Mouse (Mus musculus): ENCODE measurements around the gene Fam126a.

Fam126a gene

DNA sequence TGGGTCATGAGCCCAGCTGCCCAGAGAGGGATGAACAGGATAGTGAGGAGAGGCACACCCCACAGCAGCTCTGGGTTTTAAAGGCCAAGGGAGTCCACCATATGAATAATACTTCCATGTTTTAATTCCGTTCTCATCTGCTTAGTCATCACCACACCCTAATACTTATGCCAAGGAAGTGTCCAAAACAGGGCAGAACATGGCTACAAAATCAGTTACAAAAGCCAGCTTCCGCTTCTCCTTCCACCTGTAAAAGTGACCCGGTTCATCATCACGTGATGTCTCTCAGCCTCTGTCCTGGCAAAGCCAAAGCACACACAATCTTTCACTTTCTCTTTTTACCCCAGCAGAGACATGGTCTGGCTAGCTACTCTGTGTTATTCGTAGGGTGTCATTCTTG is 8.9 kb upstream of the Fam126a start:
- DNase-seq: peak in 1 of 2 experiments; percentile 24

DNA sequence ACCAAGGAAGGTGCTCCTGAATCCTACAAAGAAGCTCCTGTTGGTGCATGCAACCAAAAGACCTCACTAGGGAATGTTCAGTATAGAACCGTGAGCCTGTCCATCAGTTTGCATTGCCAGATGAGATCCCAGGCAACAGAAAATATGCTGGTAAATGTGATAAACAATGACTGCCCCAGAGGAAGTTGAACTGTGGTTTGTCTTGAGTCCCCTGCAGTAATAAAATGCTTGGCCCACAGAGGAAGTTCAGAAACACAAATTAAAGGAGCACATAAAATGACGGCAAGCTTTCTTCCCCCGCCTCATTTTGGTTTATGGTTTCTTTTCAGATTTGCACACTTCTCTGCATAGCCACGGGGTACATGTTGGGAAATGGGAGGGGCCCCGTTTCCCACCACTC is 8.3 kb upstream of the Fam126a start:
- DNase-seq: no peak

DNA sequence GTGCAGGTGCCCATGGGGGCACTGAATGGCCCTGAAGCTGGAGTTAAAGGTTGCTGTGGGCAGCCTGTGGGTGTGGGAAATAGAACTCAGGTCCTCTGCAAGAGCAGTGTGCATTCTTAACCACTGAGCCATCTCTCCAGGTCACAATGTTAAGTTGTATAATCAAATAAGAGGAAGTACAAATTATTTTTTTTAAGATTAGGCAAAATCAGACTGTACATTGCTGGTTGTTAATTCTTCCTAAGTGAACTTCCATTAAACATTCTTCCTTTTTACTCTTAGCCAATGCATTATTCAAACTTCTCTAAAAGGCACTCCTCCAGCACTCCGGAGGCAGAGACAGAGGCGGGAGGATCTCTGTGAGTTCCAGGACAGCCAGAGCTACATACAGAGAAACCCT is 7.7 kb upstream of the Fam126a start:
- no peak for DNase-seq

DNA sequence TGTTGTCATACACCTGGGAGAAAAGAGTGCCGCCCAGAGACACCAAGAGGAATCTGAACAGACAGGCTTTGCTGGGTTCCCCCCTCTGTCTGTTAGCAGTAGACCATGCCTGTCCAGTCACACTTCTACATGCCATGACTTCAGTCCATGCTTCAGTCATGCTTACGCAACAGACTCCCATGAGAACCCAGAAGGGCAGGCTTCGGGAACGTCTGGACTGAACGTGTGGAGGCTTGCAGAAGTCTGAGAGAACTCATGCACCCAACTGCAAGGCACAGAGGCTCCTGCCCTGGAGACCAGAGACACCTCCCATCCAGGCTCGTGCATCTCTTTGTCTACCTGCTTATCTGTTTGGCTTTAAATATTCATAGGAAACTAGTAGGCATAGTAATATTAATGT is 6.2 kb upstream of the Fam126a start:
- DNase-seq: no peak

DNA sequence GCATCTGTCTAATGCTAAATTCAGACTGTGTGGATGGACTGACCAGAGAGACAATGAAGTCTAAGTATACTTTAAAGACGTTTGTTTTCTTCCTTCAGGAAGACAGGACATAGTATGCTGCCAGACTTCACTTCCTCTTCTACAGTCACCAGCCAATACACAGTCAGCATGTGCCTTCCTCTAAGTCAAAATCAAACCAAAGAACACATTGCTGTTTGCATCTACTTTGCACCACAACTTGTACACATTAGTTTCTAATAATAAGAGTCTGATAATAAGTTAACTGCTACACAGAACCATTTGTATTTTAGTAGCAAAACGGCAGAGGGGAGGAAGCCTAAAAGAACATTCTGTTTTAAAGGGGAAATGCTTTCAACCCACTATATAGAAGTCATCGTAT is 4.5 kb upstream of the Fam126a start:
- no peak for DNase-seq

DNA sequence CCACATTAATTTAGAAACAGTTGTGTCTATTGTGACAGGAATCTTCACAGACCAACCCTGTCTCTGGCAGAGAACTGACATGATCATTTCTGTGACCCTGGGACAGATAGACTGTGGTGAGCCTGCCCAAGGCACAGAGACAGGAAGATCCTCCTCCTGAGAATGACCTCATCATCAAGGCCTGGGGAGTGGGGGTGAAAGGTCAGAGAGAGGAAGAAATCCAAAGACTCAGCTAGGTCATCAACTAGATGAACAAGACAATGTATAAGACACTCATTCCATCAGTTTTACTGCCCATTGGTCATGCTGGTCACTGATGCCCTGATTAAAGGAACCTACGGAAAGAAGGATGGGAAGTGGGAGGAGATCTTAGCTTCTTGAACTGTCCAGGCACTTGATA is 3.6 kb upstream of the Fam126a start:
- DNase-seq: no peak

DNA sequence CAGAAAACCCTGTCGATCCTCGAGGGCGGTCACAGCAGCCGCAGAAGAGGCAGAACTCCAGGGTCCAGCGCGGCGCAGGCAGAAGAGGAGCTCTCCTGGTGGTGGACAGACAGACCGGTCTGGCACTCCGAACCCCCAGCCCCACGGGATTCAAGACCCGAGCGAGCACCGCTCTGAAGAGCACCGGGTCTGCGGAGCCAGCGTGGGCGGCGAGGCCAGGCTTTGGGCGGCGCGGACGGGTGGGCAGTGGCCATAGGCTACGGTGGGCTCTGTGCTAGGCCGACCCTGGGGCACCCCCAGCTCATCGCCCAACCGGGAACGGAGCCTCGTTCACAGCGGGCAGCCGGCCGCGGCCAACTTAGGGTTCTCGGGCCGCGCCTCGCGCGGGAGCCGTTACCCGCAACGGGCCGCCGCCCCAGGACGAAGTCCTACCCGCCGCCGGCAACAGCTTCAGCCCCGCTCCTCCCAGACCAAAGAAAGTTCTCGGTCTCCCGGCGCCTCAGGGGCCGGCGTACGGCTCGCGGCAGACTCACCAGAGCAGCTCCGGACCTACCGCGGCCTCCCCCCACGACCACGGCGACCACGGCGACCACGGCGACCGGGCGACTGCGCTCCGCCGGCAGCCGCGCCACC is 428 bp downstream of the Fam126a start:
- DNase-seq: peak in 1 of 2 experiments; percentile 18

DNA sequence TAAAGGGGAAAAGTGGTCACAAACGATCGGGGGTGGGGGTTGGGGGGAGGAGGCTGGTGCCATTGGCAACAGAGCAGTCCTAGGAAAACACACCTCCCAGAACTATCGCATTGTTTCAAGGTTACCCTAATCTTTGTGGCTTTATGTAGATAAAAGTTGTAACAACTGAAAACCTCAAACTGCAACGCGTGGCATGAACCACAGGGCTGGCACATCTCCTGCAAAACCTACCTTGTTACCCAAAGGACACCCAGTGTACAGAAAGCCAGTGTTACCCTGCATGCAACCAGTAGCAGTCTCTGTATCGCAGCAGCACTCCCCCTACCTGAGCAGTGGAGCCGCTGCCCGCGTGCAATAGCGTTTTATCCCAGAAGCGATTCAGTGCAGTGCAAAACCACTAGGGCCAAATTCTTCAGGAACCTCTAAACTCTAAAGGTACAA is 1.1 kb downstream of the Fam126a start:
- peak; percentile 52 to 64 for DNase-seq

DNA sequence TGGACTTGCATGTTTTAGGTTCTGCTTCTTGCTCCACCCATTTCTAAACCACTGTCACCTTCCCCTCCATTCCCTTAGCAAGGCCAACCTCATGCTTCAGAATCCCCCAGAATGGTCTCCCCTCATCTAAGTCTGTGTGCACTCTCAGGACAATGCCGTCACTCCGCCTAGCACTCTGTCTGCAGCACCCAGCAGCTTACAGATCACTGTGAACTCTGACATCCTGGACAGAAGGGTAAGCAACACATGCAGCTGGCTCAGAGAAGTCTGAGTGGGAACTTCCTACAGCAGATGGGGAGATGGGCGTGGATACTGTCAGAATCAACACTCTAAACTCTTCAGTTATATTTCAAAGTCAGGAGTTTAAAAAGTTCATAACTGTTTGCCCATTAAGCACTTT is 5.5 kb downstream of the Fam126a start:
- DNase-seq: no peak

DNA sequence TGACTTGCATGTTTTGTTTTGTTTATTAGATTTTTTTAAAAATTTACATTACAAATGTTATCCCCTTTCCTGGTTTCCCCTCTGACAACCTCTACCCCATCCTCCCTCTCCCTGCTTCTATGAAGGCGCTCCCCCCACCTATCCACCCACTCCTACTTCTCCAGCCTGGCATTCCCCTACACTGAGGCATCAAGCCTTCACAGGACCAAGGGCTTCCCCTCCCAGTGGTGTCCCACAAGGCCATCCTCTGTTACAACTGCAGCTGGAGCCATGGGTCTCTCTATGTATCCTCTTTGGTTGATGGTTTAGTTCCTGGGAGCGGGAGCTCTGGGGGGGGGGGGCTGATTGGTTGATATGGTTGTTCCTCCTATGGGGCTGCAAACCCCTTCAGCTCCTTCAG is 7.3 kb downstream of the Fam126a start:
- no peak for DNase-seq

DNA sequence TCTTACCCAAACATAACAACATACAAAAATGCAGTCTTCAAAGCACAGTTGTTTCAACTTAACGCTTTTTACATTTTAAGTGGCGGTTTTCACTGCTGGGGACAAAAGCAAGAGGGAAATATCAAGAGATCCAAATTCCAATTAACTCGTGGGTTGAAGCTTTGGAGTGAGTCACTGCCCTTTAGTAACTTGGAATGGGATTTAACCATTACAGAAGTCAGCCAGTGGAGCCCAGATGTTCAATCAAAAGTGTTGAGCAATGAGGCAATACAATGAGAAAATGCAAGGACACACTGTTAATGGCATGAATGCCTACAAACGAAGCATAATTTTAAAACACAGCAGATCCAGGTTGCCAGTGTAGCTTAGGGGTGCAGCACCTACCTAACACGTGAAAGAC is 8.8 kb downstream of the Fam126a start:
- DNase-seq: no peak

DNA sequence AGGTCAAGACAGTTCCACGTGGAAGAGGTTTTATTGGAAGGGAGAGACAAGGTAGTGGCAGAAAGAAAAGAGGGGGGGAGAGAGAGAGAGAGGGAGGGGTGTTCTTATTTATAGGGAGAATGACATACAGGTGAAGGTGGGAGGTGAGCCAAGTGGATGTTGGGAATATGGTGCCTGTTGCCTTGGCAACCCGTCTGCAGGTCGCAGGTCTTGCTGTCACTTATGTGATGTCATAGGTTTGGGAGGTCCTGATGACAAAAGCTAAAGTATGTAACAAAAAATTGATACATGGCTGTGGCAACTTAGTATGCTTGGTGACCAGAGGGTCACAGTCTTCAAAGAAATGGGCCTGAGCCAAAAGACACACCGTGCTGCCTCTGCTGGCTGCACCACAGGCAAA is 10.1 kb downstream of the Fam126a start:
- DNase-seq: no peak

DNA sequence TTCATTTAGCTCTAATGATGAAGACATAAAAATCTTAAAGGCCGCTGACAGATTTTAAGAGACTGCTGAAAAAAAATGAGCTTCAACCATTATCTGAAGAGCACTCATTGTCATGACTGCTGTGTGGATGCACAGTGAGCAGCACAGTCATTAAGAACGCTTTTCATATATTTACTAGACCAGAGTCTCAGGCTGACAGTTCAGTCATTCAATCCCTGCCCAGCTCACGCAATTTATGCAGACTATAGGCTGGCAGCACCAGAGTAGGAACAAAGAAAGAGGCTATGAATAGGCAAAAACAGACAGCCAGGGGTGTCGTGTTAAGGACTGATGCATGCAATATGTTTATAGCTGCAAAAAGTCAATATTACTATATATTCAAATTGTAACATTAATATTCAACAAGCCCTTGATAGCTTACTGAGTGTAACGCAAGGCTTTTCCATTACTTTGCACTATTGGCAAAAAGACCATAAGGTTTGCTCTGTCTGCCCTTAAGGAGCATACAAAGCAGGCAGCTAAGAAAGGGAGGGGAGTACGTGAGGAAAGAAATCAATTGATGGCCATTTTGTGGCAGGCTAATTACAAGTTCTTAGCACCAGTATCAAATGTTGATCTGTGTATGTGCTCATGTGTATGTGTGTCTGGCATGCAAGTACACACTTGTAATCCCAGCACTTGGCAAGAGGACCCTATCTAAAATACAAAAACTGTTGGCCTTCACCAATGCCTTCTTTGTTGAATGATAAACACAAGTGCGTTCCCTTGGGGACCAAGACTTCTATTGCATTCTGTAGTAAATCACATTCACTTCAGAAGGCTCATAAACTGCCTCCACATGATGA is 10.9 kb downstream of the Fam126a start:
- DNase-seq: no peak

DNA sequence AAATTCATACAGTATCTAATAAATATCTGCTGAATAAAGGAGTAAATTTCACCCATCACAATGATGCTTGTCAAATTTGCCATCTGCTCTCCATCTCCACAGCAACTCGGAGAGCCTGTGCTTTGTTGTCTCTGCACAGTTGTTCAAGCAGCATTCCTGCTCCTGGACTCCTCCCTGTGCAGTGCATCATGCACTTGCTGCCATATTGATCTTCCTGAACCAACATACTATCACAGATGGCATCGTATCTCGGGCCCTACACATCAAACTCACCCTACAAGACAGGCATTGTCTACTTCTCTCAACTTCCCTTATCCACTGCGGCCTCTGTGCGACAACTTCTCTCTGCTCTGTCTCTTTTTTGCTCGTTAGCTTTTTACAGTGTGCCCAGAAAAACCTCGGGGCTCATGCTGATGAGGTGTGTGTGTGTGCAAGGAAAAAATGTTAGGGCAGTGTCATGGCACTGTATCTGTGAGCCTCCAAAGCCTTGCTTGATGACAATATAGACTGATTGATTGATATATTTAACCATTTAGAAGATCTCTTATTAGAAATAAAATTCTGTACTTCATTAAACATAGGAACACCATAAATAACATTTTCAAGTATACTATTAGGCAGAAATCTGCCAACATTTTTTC is 11.7 kb downstream of the Fam126a start:
- DNase-seq: no peak

DNA sequence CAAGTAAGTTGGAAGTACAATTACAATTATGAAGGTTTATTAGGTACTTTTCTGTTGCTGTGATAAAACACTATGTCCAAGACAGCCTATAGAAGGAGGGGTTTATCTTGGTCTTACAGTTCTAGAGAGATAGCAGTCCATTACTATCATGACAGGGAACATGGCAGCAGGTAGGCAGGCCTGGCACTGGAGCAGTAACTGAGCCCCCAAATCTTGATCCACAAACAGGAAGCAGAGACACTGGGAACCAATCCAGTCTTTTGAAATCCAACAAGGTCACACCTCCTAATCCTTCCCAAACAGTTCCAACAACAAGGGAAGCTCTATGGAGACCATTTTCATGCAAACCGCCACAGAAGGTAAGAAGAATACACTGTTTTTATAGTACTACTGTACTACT is 13.6 kb downstream of the Fam126a start:
- DNase-seq: no peak

DNA sequence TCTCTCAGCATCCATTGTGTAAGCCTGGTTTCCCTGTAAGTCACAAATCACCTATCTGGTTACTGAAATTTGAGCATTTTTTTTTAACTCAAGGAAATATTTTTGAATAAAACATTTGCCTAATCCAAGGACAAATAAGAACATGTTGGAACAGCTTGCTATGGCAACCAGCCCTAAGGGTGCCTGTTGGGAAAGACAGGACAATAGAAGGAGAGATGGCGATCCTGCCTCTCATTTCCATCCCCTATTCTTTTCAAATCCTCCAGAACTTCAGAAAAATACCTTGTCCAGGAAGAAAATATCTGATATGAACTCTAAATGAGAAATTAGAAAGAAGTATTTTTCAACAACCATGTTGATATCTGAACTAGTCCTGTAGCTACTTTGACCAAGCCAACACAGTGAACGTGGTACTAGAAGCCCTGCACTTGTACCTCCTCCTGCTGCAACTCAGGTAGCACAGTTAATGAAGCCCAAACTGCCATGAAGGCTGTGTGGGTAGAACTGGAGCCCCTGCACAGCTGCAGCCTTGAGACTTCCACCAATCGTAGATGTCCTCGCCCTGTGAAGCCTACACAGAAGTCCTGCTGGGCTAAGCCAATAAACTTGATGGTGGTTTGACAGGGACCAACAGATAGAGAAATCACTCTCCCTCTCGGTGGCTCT is 17.0 kb downstream of the Fam126a start:
- no peak for DNase-seq

DNA sequence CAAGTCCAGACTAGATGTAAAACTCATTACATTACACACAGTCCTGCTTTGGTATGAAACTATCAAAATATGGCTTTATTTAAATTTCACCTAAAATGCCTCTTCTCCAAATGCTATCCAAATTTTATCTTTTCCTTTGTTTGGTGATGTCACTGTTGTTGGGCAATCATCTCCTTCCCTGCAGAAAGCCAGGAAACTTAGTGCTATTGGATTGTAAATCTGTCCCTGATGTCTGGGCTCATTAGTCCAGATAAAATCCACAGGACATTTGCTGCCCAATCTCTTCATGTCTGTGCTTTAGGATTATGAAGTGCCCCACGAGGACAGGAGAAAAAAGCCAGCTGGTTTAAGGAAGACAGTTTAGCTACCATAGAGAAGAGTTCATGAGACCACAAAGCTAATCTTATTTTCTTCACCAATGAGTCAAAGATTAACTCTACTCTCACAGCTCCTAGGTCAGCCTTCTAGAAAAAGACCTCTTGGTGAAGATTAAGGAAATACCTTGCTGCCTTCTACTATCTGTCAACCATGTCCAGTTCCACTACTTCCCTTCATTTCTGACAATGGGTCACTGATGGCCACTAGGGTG is 31.3 kb downstream of the Fam126a start:
- DNase-seq: peak; percentile 10 to 48

DNA sequence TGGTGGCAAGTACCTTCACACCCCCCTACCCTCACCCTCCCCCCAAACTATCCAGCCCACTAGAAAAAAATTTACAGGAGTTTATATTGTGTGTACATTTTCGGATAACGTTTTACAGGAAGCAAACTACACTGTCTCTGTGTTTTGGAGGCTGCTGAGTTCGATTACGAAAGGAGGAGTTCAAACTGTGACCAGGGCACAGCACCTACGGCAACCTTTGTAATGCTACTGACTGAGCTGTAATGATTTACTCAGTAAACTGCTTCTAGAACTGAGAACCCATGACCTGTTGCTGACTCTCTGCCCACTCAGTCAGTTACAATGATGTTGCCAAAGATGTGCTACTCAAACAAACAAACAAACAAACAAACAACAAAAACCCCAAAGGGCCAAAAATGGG is 34.5 kb downstream of the Fam126a start:
- peak; percentile 60 to 79 for DNase-seq

DNA sequence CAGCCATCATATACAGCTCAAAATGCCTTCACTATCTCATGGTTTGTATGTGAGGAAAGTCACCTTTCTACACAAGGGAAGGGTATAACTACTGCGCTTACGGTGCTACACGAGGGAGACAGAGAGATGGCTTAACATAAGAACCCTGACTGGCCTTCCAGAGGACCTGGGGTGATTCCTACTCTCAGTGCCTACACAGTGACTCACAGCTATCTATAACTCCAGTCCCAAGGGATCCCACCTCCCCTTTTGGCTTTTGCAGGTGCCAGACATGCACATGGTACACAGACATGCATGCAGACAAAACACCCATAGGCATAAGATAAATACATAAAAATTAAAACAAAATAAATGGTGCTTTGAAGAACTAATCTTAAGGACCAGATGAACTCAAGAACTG is 35.6 kb downstream of the Fam126a start:
- no peak for DNase-seq

DNA sequence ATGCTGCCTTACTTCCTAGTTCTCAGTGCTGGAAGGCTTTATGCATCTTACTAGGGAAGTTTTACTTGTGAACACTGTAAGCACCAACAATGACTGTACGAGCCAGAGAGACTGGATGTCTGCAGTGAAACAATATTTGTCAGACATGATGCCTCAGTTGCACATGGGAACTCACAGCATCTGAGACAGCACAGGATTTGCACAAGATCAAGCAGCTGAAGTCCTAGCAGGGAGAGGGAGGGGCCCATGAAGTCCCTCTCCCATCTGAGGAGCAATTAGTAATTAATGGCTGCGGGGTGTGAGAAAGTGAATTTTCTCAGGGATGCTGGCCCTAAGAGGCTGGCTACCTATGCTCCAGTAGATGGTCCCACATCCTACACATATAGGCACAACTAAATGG is 36.3 kb downstream of the Fam126a start:
- no peak for DNase-seq

DNA sequence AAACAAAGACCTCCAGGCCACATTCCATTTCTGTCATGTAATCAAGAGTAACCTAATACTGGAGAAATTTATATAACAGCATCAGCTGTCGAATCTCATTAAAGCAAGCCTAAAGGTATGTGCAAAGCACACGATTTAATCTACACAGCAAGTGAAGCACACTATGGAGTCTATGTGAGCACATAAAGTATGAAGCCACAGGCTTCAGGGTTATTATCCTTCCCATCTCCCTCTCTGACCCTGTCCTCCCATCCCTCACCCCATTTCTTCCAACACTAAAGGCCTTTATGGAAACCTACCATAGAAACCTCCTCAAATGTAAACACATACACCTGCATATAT is 37.0 kb downstream of the Fam126a start:
- DNase-seq: no peak

DNA sequence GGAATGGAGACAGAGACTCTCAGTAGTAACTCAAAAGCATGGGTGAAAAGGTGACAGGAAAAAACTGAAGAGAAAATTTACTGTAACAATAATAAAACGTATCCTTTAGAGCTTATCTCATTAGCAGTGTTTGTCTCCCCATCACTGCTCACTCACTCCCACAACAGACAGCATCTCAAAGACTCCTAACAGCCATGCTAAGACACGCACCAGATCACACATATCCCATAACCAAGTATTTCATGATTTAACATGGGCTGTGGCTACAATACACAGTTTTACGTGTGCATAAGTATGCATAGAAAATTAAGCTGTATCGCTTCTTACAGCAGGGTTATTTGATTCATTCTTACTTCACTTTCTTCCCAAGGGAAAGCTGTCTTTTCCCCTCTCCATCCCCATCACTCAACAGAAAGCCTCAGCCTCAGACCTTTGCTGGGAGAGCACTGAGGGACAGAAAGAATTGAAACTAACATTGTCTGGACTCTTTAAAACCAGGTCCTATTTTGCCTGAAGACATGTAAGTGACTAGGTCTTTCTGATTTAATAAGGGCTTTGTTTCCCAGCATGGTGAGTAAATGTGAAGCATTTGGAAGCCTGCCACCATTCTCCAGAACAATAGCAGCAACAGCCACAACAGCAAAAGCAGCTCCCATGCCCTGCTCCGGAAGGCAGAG is 37.5 kb downstream of the Fam126a start:
- DNase-seq: peak; percentile 28 to 58

DNA sequence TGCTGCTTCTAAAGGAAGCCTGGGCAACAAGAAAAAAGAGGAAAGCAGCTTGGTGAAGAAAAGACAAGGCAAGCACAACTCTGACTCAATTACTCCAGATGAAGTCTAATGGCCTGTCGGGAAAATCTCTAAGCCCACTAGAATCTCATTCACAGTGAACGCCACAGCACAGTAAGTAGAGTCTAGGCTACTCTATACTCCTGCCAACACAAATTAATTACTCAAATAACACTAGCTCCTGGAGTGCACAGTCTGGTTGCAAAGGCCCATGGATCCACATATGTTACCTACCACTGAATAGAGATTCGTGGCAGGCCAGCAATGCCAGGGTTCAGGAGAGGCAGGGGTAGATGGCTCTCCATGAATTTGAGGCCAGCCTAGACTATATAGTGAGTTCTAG is 40.5 kb downstream of the Fam126a start:
- no peak for DNase-seq
